Mouse (Mus musculus): ENCODE results near the gene Pet2.

Gene Pet2

GRCm38 (mm10) chrX:89409589-89409988 lies at the start of gene Pet2:
Gene Pet2, minus strand, starts transcription at chrX:89409689.
- DNase-seq (ENCODE audit: low spot score in 2 of 2) = no peak

Data from natural killer cell, adult 2 months (primary cell).